In genomic region chr15:83510805-83511405, GRCm38 (mm10) we compare ENCODE assay signal across 8 mouse cellular contexts. TPM values are rescaled to one million over a fixed set of nuclear protein-coding genes. Genes with fewer than 3 reads are reported as not detected.
DNase-seq lines count a peak whose midpoint lies in the region; ATAC-seq and TF ChIP-seq lines count a peak whose summit lies in the region.

Gene Ttll1, minus strand, starts transcription at chr15:83510893.

- TF ChIP-seq CTCF in ES-Bruce4 (IDR thresholded peaks at IDR 0.05; ENCODE audit: low read depth, low read length): no peak
- TF ChIP-seq CTCF in liver, postnatal 0 days (IDR thresholded peaks at IDR 0.05; ENCODE audit: low read depth): no peak

- peak; percentile 97 for DNase-seq in heart, postnatal 10 days
- DNase-seq in large intestine, adult 2 months (ENCODE audit: low read depth, low spot score): peak; percentile 87
- DNase-seq in liver, postnatal 0 days: peak; percentile 96
- DNase-seq in testis, postnatal 10 days (ENCODE audit: low spot score): peak; percentile 97

- H3K4me3 ChIP-seq in ES-Bruce4 (ENCODE audit: low read depth, low read length): peak within 1 kb of the TSS; percentile 94
- H3K4me3 ChIP-seq in forebrain, embryonic 13.5 days: peak within 1 kb of the TSS; percentile 56
- peak within 1 kb of the TSS; percentile 56 for H3K4me3 ChIP-seq in liver, postnatal 0 days (ENCODE audit: low read depth, low read length)
- H3K4me3 ChIP-seq in neural tube, embryonic 14.5 days (ENCODE audit: low read depth, low read length): peak within 1 kb of the TSS; percentile 52

- intact Hi-C loops in heart, postnatal 10 days (cut with DNase I): no loop called here

- H3K4me2 ChIP-seq in forebrain, embryonic 13.5 days: peak within 1 kb of the TSS; percentile 64
- peak within 1 kb of the TSS; percentile 91 for H3K4me2 ChIP-seq in liver, postnatal 0 days (ENCODE audit: low read depth, low read length)
- H3K4me2 ChIP-seq in neural tube, embryonic 14.5 days (ENCODE audit: low read depth, low read length): peak within 1 kb of the TSS; percentile 57

- WGBS in forebrain, embryonic 13.5 days: 12% methylated on average over 41 of the region's 41 CpGs
- WGBS in large intestine, adult 2 months: 10% methylated on average over 41 of the region's 41 CpGs
- 9% methylated on average over 41 of the region's 41 CpGs for WGBS in liver, postnatal 0 days (ENCODE audit: insufficient replicate concordance)
- 14% methylated on average over 37 of the region's 41 CpGs for WGBS in neural tube, embryonic 14.5 days

- H3K9ac ChIP-seq in ES-Bruce4 (ENCODE audit: low read depth, poor library complexity, severe bottlenecking): peak within 1 kb of the TSS; percentile 64
- H3K9ac ChIP-seq in forebrain, embryonic 13.5 days: peak within 1 kb of the TSS; percentile 73
- peak within 1 kb of the TSS; percentile 53 for H3K9ac ChIP-seq in liver, postnatal 0 days (replicated peaks)
- peak within 1 kb of the TSS; percentile 62 for H3K9ac ChIP-seq in neural tube, embryonic 14.5 days (replicated peaks; ENCODE audit: low read depth, low read length)

- no peak within 1 kb of the TSS for H3K27ac ChIP-seq in ES-Bruce4 (ENCODE audit: insufficient read depth, low read length)
- H3K27ac ChIP-seq in forebrain, embryonic 13.5 days: peak within 1 kb of the TSS; percentile 83
- peak within 1 kb of the TSS; percentile 30; the same call in 1 of the 2 replicates for H3K27ac ChIP-seq in liver, postnatal 0 days (ENCODE audit: low read depth)
- H3K27ac ChIP-seq in neural tube, embryonic 14.5 days (ENCODE audit: low read depth, low read length): peak within 1 kb of the TSS; percentile 92

- TF ChIP-seq EP300 in ES-Bruce4 (IDR thresholded peaks at IDR 0.05; ENCODE audit: insufficient read depth, low read depth, low read length): no peak
- TF ChIP-seq EP300 in liver, postnatal 0 days (IDR thresholded peaks at IDR 0.05; ENCODE audit: low read depth): no peak

- H3K9me3 ChIP-seq in ES-Bruce4 (replicated peaks; ENCODE audit: control insufficient read depth, insufficient read depth, low read length, poor library complexity, severe bottlenecking): no peaks in the 10 kb centered on the region
- no peaks in the 10 kb centered on the region for H3K9me3 ChIP-seq in forebrain, embryonic 13.5 days (replicated peaks)
- H3K9me3 ChIP-seq in liver, postnatal 0 days (ENCODE audit: low read length): no peaks in the 10 kb centered on the region
- H3K9me3 ChIP-seq in neural tube, embryonic 14.5 days (ENCODE audit: control insufficient read depth, low read length): no peaks in the 10 kb centered on the region

- no peaks in the 10 kb centered on the region for H3K36me3 ChIP-seq in ES-Bruce4 (ENCODE audit: control insufficient read depth, insufficient read depth, low read length, poor library complexity, severe bottlenecking)
- H3K36me3 ChIP-seq in forebrain, embryonic 13.5 days (ENCODE audit: poor library complexity, severe bottlenecking): peaks cover 4% of the 10 kb centered on the region; the same call in 1 of the 2 replicates
- no peaks in the 10 kb centered on the region for H3K36me3 ChIP-seq in liver, postnatal 0 days (replicated peaks; ENCODE audit: insufficient read depth, low read length)
- no peaks in the 10 kb centered on the region for H3K36me3 ChIP-seq in neural tube, embryonic 14.5 days (ENCODE audit: control insufficient read depth, insufficient read depth, low read length)

- peak; percentile 83 for TF ChIP-seq POLR2A in ES-Bruce4 (IDR thresholded peaks at IDR 0.05; ENCODE audit: insufficient read depth, low read length)

- no peaks in the 10 kb centered on the region for H3K4me1 ChIP-seq in ES-Bruce4 (ENCODE audit: control insufficient read depth, insufficient read depth, low read length)
- peaks cover 30% of the 10 kb centered on the region for H3K4me1 ChIP-seq in forebrain, embryonic 13.5 days
- peaks cover 10% of the 10 kb centered on the region for H3K4me1 ChIP-seq in liver, postnatal 0 days (ENCODE audit: insufficient read depth)
- peaks cover 7% of the 10 kb centered on the region; the same call in 1 of the 2 replicates for H3K4me1 ChIP-seq in neural tube, embryonic 14.5 days (ENCODE audit: control insufficient read depth, insufficient read depth, low read length)

- peak; percentile 92 for ATAC-seq in cerebellum, adult (ENCODE audit: insufficient number of reproducible peaks, low FRiP score, low TSS enrichment)
- peak; percentile 98 for ATAC-seq in forebrain, embryonic 13.5 days
- ATAC-seq in liver, postnatal 0 days: peak; percentile 99
- peak; percentile 97 for ATAC-seq in neural tube, embryonic 14.5 days (ENCODE audit: low read depth)

- no peaks in the 10 kb centered on the region for H3K27me3 ChIP-seq in ES-Bruce4 (ENCODE audit: control insufficient read depth, insufficient read depth, low read length, poor library complexity, severe bottlenecking)
- H3K27me3 ChIP-seq in forebrain, embryonic 13.5 days: peaks cover 9% of the 10 kb centered on the region; the same call in 1 of the 2 replicates
- H3K27me3 ChIP-seq in liver, postnatal 0 days (ENCODE audit: insufficient read depth, low read length): no peaks in the 10 kb centered on the region
- H3K27me3 ChIP-seq in neural tube, embryonic 14.5 days (ENCODE audit: control insufficient read depth, insufficient read depth, low read length): no peaks in the 10 kb centered on the region

RNA-seq across cellular contexts. Expression of gene Ttll1, which starts in this region (rescaled TPM):
- 13.6 and 19.1 TPM in 2 replicates for polyA plus RNA-seq in ES-Bruce4 (2011; ENCODE audit: insufficient read depth, insufficient read length, low read depth, missing spikeins)
- polyA plus RNA-seq in forebrain, embryonic 13.5 days (2015; fragmentation: Nextera tagmentation; extraction: Ambion mirVana): 69.8 and 79.8 TPM in 2 replicates
- 10 to 100 TPM; 36.9 to 37.0 TPM for total RNA-seq in heart, postnatal 10 days (2021)
- polyA plus RNA-seq in large intestine, adult 2 months (2012; rRNA removed): 4.3 and 4.4 TPM in 2 replicates
- polyA plus RNA-seq in liver, postnatal 0 days (2015; fragmentation: Nextera tagmentation; extraction: Ambion mirVana): 2.7 and 3.2 TPM in 2 replicates
- polyA plus RNA-seq in neural tube, embryonic 14.5 days (2014; fragmentation: Nextera tagmentation; extraction: Ambion mirVana): 90.0 and 90.4 TPM in 2 replicates
